26 mouse cellular contexts compared by ENCODE assay signal in the genomic region with DNA sequence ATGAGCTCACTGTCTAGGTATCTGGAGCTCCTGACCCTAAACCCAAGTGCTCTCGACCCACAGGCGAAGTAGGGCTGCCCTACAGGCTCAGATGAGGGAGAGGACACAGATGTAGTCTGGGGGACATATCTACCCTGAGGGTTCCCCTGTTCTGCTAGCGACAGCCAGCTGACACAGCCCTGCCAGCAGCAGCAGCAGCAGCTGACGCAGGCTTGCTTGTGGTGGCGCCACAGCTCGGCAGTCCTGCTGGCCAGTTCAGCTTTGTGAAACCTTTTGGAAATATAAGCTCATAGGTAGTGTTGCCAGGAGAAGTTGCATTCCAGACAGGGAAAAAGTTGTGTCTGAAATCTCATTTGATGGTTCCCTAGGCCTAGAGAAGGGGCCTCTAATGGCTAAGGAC. TPM values are rescaled to one million over a fixed set of nuclear protein-coding genes. Genes with fewer than 3 reads are reported as not detected.
DNase-seq lines count a peak whose midpoint lies in the region; ATAC-seq and TF ChIP-seq lines count a peak whose summit lies in the region.
"Had no signal": no experiment of that assay in that cellular context is flagged by ENCODE, and none has a peak within 500 bp of the region (broad histone marks: within the 10 kb centered on the region; RNA-seq: fewer than 3 reads in every experiment).

No protein-coding gene starts in this region.

- no peak overlapping the region for H3K27ac ChIP-seq in heart, embryonic 11.5 days (ENCODE audit: low read depth, low read length)
- peak overlapping the region; percentile 74 for H3K27ac ChIP-seq in heart, postnatal 0 days (ENCODE audit: low read depth)
- H3K27ac ChIP-seq: liver, embryonic 13.5 days; macrophage; midbrain, embryonic 10.5 days; midbrain, embryonic 15.5 days; stomach, embryonic 15.5 days had no signal

- peaks cover 2% of the 10 kb centered on the region; the same call in 1 of the 2 replicates for H3K4me1 ChIP-seq in heart, embryonic 11.5 days (ENCODE audit: control insufficient read depth, insufficient read depth, low read length)
- peaks cover 19% of the 10 kb centered on the region; the same call in 1 of the 2 replicates for H3K4me1 ChIP-seq in heart, postnatal 0 days (ENCODE audit: control insufficient read depth, insufficient read depth)
- peaks cover 38% of the 10 kb centered on the region for H3K4me1 ChIP-seq in megakaryocyte, embryonic 14.5 days
- H3K4me1 ChIP-seq in lung, adult 2 months (ENCODE audit: control insufficient read depth, insufficient read depth, low read length): 0 out of 2 replicates have a peak, but pooled peaks cover under 1% of the 10 kb centered on the region

- H3K36me3 ChIP-seq in heart, embryonic 11.5 days (ENCODE audit: control insufficient read depth, insufficient read depth, low read length): peaks cover 14% of the 10 kb centered on the region
- H3K36me3 ChIP-seq in heart, postnatal 0 days (replicated peaks; ENCODE audit: control insufficient read depth, insufficient read depth, low read length): peaks cover 24% of the 10 kb centered on the region
- H3K36me3 ChIP-seq in megakaryocyte, embryonic 14.5 days (replicated peaks; ENCODE audit: low read length): peaks cover 26% of the 10 kb centered on the region
- H3K36me3 ChIP-seq in myocyte (ENCODE audit: control insufficient read depth, insufficient read depth): no peaks in the 10 kb centered on the region

- H3K4me3 ChIP-seq in heart, embryonic 11.5 days (ENCODE audit: low read depth, low read length): no peak overlapping the region
- no peak overlapping the region for H3K4me3 ChIP-seq in heart, postnatal 0 days (ENCODE audit: low read depth, low read length)
- peak overlapping the region; percentile 38 for H3K4me3 ChIP-seq in megakaryocyte, embryonic 14.5 days (replicated peaks)
- H3K4me3 ChIP-seq in myocyte: no peak overlapping the region
- H3K4me3 ChIP-seq in lung, adult 2 months (replicated peaks; ENCODE audit: extremely low read depth, low read depth, low read length): no peak overlapping the region
- H3K4me3 ChIP-seq: limb, embryonic 13.5 days; liver, embryonic 13.5 days; midbrain, embryonic 10.5 days; midbrain, embryonic 15.5 days; stomach, embryonic 15.5 days had no signal

- no peak for ATAC-seq in heart, embryonic 11.5 days (replicated peaks; ENCODE audit: insufficient number of reproducible peaks, low FRiP score, low TSS enrichment)
- ATAC-seq in heart, postnatal 0 days (ENCODE audit: insufficient read depth, low read depth): no peak
- no peak for ATAC-seq in megakaryocyte, adult 5-6 weeks (ENCODE audit: poor library complexity, severe bottlenecking)
- ATAC-seq: forebrain, embryonic 16.5 days; hindbrain, embryonic 16.5 days; midbrain, embryonic 15.5 days; Patski had no signal

- no peak overlapping the region for H3K4me2 ChIP-seq in heart, embryonic 11.5 days
- H3K4me2 ChIP-seq in heart, postnatal 0 days (ENCODE audit: low read depth, low read length): no peak overlapping the region
- no peak overlapping the region for H3K4me2 ChIP-seq in myocyte (ENCODE audit: low read depth)
- H3K4me2 ChIP-seq: limb, embryonic 13.5 days; liver, embryonic 13.5 days; midbrain, embryonic 15.5 days; stomach, embryonic 15.5 days had no signal

- H3K79me2 ChIP-seq in myocyte (ENCODE audit: control insufficient read depth, insufficient read depth): peaks cover 5% of the 10 kb centered on the region

- TF ChIP-seq CTCF in heart, postnatal 0 days (IDR thresholded peaks at IDR 0.05; ENCODE audit: low read depth): no peak
- TF ChIP-seq CTCF in lung, adult 2 months (IDR thresholded peaks at IDR 0.05; ENCODE audit: insufficient read depth, low read length): no peak

- WGBS in heart, embryonic 11.5 days (ENCODE audit: insufficient replicate concordance): 42% methylated on average over 6 of the region's 6 CpGs
- 35% methylated on average over 6 of the region's 6 CpGs for WGBS in heart, postnatal 0 days
- WGBS in lung, adult 2 months: 57% methylated on average over 6 of the region's 6 CpGs

- no peak for TF ChIP-seq POLR2A in myocyte (IDR thresholded peaks at IDR 0.05; ENCODE audit: insufficient read length, low read depth)
- TF ChIP-seq POLR2A in lung, adult 2 months (IDR thresholded peaks at IDR 0.05; ENCODE audit: borderline replicate concordance, extremely low read depth, low read depth, low read length): no peak

- no peak overlapping the region for H3ac ChIP-seq in myocyte (ENCODE audit: control insufficient read depth, insufficient read length)

- DNase-seq in heart, postnatal 10 days: no peak
- DNase-seq in heart, postnatal 0 days (ENCODE audit: low spot score): no peak
- DNase-seq in heart, postnatal 14 days: no peak
- no peak for DNase-seq in lung, adult 2 months
- DNase-seq: cerebellum, adult 8-10 months; gastrocnemius, postnatal 14 days; liver, embryonic 13.5 days; lung, adult 18-20 months; lung, postnatal 10 days; right cerebral cortex, postnatal 25 days had no signal

- intact Hi-C loops in heart, postnatal 10 days (cut with DNase I): no loop called here
- intact Hi-C loops in heart, postnatal 14 days (cut with DNase I): no loop called here

- no peaks in the 10 kb centered on the region for H3K9me3 ChIP-seq in heart, embryonic 11.5 days (replicated peaks; ENCODE audit: control insufficient read depth, low read length)
- no peaks in the 10 kb centered on the region for H3K9me3 ChIP-seq in heart, postnatal 0 days (replicated peaks; ENCODE audit: control insufficient read depth, low read length)
- H3K9me3 ChIP-seq in megakaryocyte, embryonic 14.5 days: no peaks in the 10 kb centered on the region
- H3K9me3 ChIP-seq: limb, embryonic 13.5 days; liver, embryonic 13.5 days; midbrain, embryonic 10.5 days; midbrain, embryonic 15.5 days; stomach, embryonic 15.5 days had no signal

- no peak for TF ChIP-seq EP300 in heart, postnatal 0 days (IDR thresholded peaks at IDR 0.05; ENCODE audit: low read depth)

- H3K9ac ChIP-seq in heart, embryonic 11.5 days (ENCODE audit: low read depth, low read length): 0 out of 2 replicates have a peak overlapping the region, but pooled peaks have one; percentile 5
- no peak overlapping the region for H3K9ac ChIP-seq in heart, postnatal 0 days (replicated peaks; ENCODE audit: low read depth, low read length)
- H3K9ac ChIP-seq: liver, embryonic 13.5 days; midbrain, embryonic 15.5 days; stomach, embryonic 15.5 days had no signal

- H3K27me3 ChIP-seq in heart, embryonic 11.5 days (ENCODE audit: control insufficient read depth, insufficient read depth, low read length): no peaks in the 10 kb centered on the region
- no peaks in the 10 kb centered on the region for H3K27me3 ChIP-seq in heart, postnatal 0 days (ENCODE audit: control insufficient read depth, insufficient read depth, low read length)
- no peaks in the 10 kb centered on the region for H3K27me3 ChIP-seq in megakaryocyte, embryonic 14.5 days (replicated peaks)
- no peaks in the 10 kb centered on the region for H3K27me3 ChIP-seq in myocyte (ENCODE audit: control insufficient read depth, insufficient read depth, insufficient read length)
- H3K27me3 ChIP-seq: CH12.LX; limb, embryonic 13.5 days; liver, embryonic 13.5 days; midbrain, embryonic 15.5 days; Patski; stomach, embryonic 15.5 days had no signal

RNA-seq across cellular contexts. Expression of gene Zswim4, which starts 4.3 kb away (rescaled TPM):
- polyA plus RNA-seq in heart, embryonic 11.5 days (2014; fragmentation: Nextera tagmentation; extraction: Ambion mirVana): 6.3 and 7.8 TPM in 2 replicates
- total RNA-seq in heart, postnatal 10 days (2021): 10 to 100 TPM; 10.5 to 11.3 TPM
- total RNA-seq in heart, postnatal 0 days (2014; rRNA removed; ENCODE audit: low replicate concordance): 23.8 and 31.4 TPM in 2 replicates
- polyA plus RNA-seq in heart, postnatal 0 days (2015; fragmentation: Nextera tagmentation; extraction: Ambion mirVana): 4.6 and 5.8 TPM in 2 replicates
- 10 to 100 TPM in 1 of 2 experiments, 1 to 10 TPM in 1; 9.1 to 10.1 TPM for total RNA-seq in heart, postnatal 14 days (2021)
- polyA plus RNA-seq in megakaryocyte, embryonic 14.5 days (2012; ENCODE audit: insufficient read depth, low replicate concordance): 14.1 and 16.0 TPM in 2 replicates
- total RNA-seq in megakaryocyte, adult 5-6 weeks (2015): 6.2 and 6.5 TPM in 2 replicates
- total RNA-seq in megakaryocyte, adult 5-6 weeks (2017): 8.9 and 9.4 TPM in 2 replicates
- polyA plus RNA-seq in myocyte (2012; fragmentation: generic; extraction: Trizol): 12.7 TPM
- polyA plus RNA-seq in lung, adult 2 months (2012; rRNA removed): 21.2 and 24.0 TPM in 2 replicates

RNA-seq across cellular contexts. Expression of gene D8Ertd738e, which starts 8.4 kb away (rescaled TPM):
- 321 and 330 TPM in 2 replicates for polyA plus RNA-seq in heart, embryonic 11.5 days (2014; fragmentation: Nextera tagmentation; extraction: Ambion mirVana)
- total RNA-seq in heart, postnatal 10 days (2021): 100 to 1,000 TPM; 222 to 230 TPM
- total RNA-seq in heart, postnatal 0 days (2014; rRNA removed; ENCODE audit: low replicate concordance): 90.3 and 93.2 TPM in 2 replicates
- polyA plus RNA-seq in heart, postnatal 0 days (2015; fragmentation: Nextera tagmentation; extraction: Ambion mirVana): 382 and 414 TPM in 2 replicates
- 100 to 1,000 TPM; 213 to 217 TPM for total RNA-seq in heart, postnatal 14 days (2021)
- polyA plus RNA-seq in megakaryocyte, embryonic 14.5 days (2012; ENCODE audit: insufficient read depth, low replicate concordance): 80.4 and 326 TPM in 2 replicates
- 169 and 188 TPM in 2 replicates for total RNA-seq in megakaryocyte, adult 5-6 weeks (2015)
- 99.7 and 113 TPM in 2 replicates for total RNA-seq in megakaryocyte, adult 5-6 weeks (2017)
- polyA plus RNA-seq in myocyte (2012; fragmentation: generic; extraction: Trizol): 232 TPM
- polyA plus RNA-seq in lung, adult 2 months (2012; rRNA removed): 116 and 149 TPM in 2 replicates

RNA-seq across cellular contexts. Expression of gene Mri1, which starts 16.0 kb away (rescaled TPM):
- 45.3 and 50.7 TPM in 2 replicates for polyA plus RNA-seq in heart, embryonic 11.5 days (2014; fragmentation: Nextera tagmentation; extraction: Ambion mirVana)
- total RNA-seq in heart, postnatal 10 days (2021): 10 to 100 TPM; 15.5 to 16.0 TPM
- 25.8 and 74.7 TPM in 2 replicates for total RNA-seq in heart, postnatal 0 days (2014; rRNA removed; ENCODE audit: low replicate concordance)
- polyA plus RNA-seq in heart, postnatal 0 days (2015; fragmentation: Nextera tagmentation; extraction: Ambion mirVana): 37.3 and 39.2 TPM in 2 replicates
- total RNA-seq in heart, postnatal 14 days (2021): 10 to 100 TPM in 1 of 2 experiments, 1 to 10 TPM in 1; 7.6 to 12.5 TPM
- 106 and 208 TPM in 2 replicates for polyA plus RNA-seq in megakaryocyte, embryonic 14.5 days (2012; ENCODE audit: insufficient read depth, low replicate concordance)
- 11.6 and 13.5 TPM in 2 replicates for total RNA-seq in megakaryocyte, adult 5-6 weeks (2015)
- 4.0 and 4.9 TPM in 2 replicates for total RNA-seq in megakaryocyte, adult 5-6 weeks (2017)
- 22.8 TPM for polyA plus RNA-seq in myocyte (2012; fragmentation: generic; extraction: Trizol)
- 66.2 and 78.8 TPM in 2 replicates for polyA plus RNA-seq in lung, adult 2 months (2012; rRNA removed)

RNA-seq across cellular contexts. Expression of gene Ccdc130, which starts 29.0 kb away (rescaled TPM):
- 16.1 and 18.5 TPM in 2 replicates for polyA plus RNA-seq in heart, embryonic 11.5 days (2014; fragmentation: Nextera tagmentation; extraction: Ambion mirVana)
- 10 to 100 TPM; 10.0 to 14.3 TPM for total RNA-seq in heart, postnatal 10 days (2021)
- 7.0 and 14.4 TPM in 2 replicates for total RNA-seq in heart, postnatal 0 days (2014; rRNA removed; ENCODE audit: low replicate concordance)
- polyA plus RNA-seq in heart, postnatal 0 days (2015; fragmentation: Nextera tagmentation; extraction: Ambion mirVana): 12.2 and 12.7 TPM in 2 replicates
- total RNA-seq in heart, postnatal 14 days (2021): 10 to 100 TPM in 1 of 2 experiments, 1 to 10 TPM in 1; 8.1 to 10.9 TPM
- polyA plus RNA-seq in megakaryocyte, embryonic 14.5 days (2012; ENCODE audit: insufficient read depth, low replicate concordance): 4.8 and 20.9 TPM in 2 replicates
- total RNA-seq in megakaryocyte, adult 5-6 weeks (2015): 18.7 and 22.8 TPM in 2 replicates
- 17.8 and 22.5 TPM in 2 replicates for total RNA-seq in megakaryocyte, adult 5-6 weeks (2017)
- 28.9 TPM for polyA plus RNA-seq in myocyte (2012; fragmentation: generic; extraction: Trizol)
- 37.6 and 63.7 TPM in 2 replicates for polyA plus RNA-seq in lung, adult 2 months (2012; rRNA removed)

RNA-seq across cellular contexts. Expression of gene Nanos3, which starts 56.1 kb away (rescaled TPM):
- polyA plus RNA-seq in heart, embryonic 11.5 days (2014; fragmentation: Nextera tagmentation; extraction: Ambion mirVana): 1.4 and 2.8 TPM in 2 replicates
- total RNA-seq in heart, postnatal 10 days (2021): 1 to 10 TPM; 3.6 to 4.1 TPM
- 1.4 TPM in 1 of 2 replicates, not detected in the other for total RNA-seq in heart, postnatal 0 days (2014; rRNA removed; ENCODE audit: low replicate concordance)
- polyA plus RNA-seq in heart, postnatal 0 days (2015; fragmentation: Nextera tagmentation; extraction: Ambion mirVana): 4.6 and 6.0 TPM in 2 replicates
- total RNA-seq in heart, postnatal 14 days (2021): 1 to 10 TPM; 1.8 to 2.0 TPM
- polyA plus RNA-seq in megakaryocyte, embryonic 14.5 days (2012; ENCODE audit: insufficient read depth, low replicate concordance): 0.87 TPM in 1 of 2 replicates, not detected in the other
- not detected in 2 replicates for total RNA-seq in megakaryocyte, adult 5-6 weeks (2015)
- not detected in 2 replicates for total RNA-seq in megakaryocyte, adult 5-6 weeks (2017)
- 1.2 TPM for polyA plus RNA-seq in myocyte (2012; fragmentation: generic; extraction: Trizol)
- polyA plus RNA-seq in lung, adult 2 months (2012; rRNA removed): 0.18 and 0.54 TPM in 2 replicates
- total RNA-seq: CH12.LX; hematopoietic stem cell, adult 5-6 weeks; neutrophil, adult 5-6 weeks had no signal
- polyA plus RNA-seq: macrophage; urinary bladder, adult 2 months had no signal
